Mouse (Mus musculus): Measurements from ENCODE around the gene Sephs1. TPM values are rescaled to one million over a fixed set of nuclear protein-coding genes. Genes with fewer than 3 reads are reported as not detected.

Sephs1 gene
- polyA plus RNA-seq, 1 experiment from 2014 or later, result 156 TPM

DNA sequence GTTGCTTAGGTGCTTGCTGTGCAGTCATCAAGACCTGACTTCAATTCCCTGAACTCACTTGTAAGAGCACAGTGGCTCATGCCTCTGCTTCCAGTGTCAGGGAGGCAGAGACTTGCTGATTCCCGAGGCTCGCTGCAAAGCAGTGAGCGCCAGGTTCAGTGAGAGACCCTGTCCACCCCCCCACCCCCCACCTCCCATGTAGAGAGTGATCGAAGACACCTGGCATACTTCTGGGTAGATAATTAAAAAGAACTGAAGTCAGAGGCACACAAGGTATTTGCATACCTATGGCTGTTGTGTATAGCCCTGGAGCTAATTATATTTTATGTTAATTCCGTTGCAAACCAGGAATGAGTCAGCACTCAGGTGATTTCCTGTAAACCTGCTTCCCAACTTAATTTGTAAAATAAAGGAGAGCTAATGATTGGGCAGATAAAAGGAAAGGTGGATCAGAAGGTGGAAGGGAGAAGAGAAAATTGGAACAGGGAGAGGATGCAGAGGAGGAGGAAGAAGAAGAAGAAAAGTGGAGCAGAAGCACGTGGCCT is 72.9 kb downstream of the Sephs1 start:
- ATAC-seq (replicated peaks; ENCODE audit: insufficient number of reproducible peaks, low FRiP score, low TSS enrichment, low read depth) (no peak), DNase-seq (ENCODE audit: low spot score) (no peak)
- no peak overlapping the region for H3K4me3 ChIP-seq (ENCODE audit: low read depth, low read length)

GRCm38 (mm10) chr2:4958039-4958438 is 76.7 kb downstream of the Sephs1 start:
- Histone ChIP-seq H3K9me3 (replicated peaks; ENCODE audit: control insufficient read depth, low read length) (no peaks in the 10 kb centered on the region), H3K4me2 (ENCODE audit: low read depth, low read length) (no peak overlapping the region), H3K4me3 (ENCODE audit: low read depth, low read length) (no peak overlapping the region), H3K27me3 (ENCODE audit: control insufficient read depth, insufficient read depth, low read length) (no peaks in the 10 kb centered on the region), H3K9ac (replicated peaks; ENCODE audit: low read length) (no peak overlapping the region), H3K27ac (replicated peaks; ENCODE audit: low read depth, low read length) (no peak overlapping the region), H3K4me1 (ENCODE audit: control insufficient read depth, insufficient read depth, low read length) (no peaks in the 10 kb centered on the region), H3K36me3 (replicated peaks; ENCODE audit: control insufficient read depth, insufficient read depth, low read depth, low read length) (no peaks in the 10 kb centered on the region)
- DNase-seq (ENCODE audit: low spot score) (no peak), ATAC-seq (replicated peaks; ENCODE audit: insufficient number of reproducible peaks, low FRiP score, low TSS enrichment, low read depth) (no peak)
- WGBS, result 85% methylated on average over 12 of the region's 12 CpGs

More for the DNA sequence above, 72.9 kb downstream of the Sephs1 start:
- no peaks in the 10 kb centered on the region for H3K9me3 ChIP-seq (replicated peaks; ENCODE audit: control insufficient read depth, low read length)
- H3K4me2 ChIP-seq (ENCODE audit: low read depth, low read length), result no peak overlapping the region
- H3K27me3 ChIP-seq (ENCODE audit: control insufficient read depth, insufficient read depth, low read length), result no peaks in the 10 kb centered on the region
- H3K36me3 ChIP-seq (replicated peaks; ENCODE audit: control insufficient read depth, insufficient read depth, low read depth, low read length), result no peaks in the 10 kb centered on the region
- H3K4me1 ChIP-seq (ENCODE audit: control insufficient read depth, insufficient read depth, low read length), result no peaks in the 10 kb centered on the region
- WGBS, result 86% methylated on average over 6 of the region's 6 CpGs
- H3K9ac ChIP-seq (replicated peaks; ENCODE audit: low read length), result no peak overlapping the region
- no peak overlapping the region for H3K27ac ChIP-seq (replicated peaks; ENCODE audit: low read depth, low read length)

Other genes with a start within 250 kb of the Sephs1 start
- 37.7 and 41.9 TPM in 2 replicates for gene Prpf18, start 229.5 kb upstream of the Sephs1 start, polyA plus RNA-seq (2014; fragmentation: Nextera tagmentation; extraction: Ambion mirVana)
- gene Bend7, start 163.7 kb upstream of the Sephs1 start, polyA plus RNA-seq (2014; fragmentation: Nextera tagmentation; extraction: Ambion mirVana), result 3.1 TPM in 2 replicates
- 57.5 and 59.0 TPM in 2 replicates for gene Phyh, start 37.5 kb downstream of the Sephs1 start, polyA plus RNA-seq (2014; fragmentation: Nextera tagmentation; extraction: Ambion mirVana)
- gene Ucma, start 94.6 kb downstream of the Sephs1 start, polyA plus RNA-seq (2014; fragmentation: Nextera tagmentation; extraction: Ambion mirVana), result 0.29 TPM in 1 of 2 replicates, not detected in the other
- gene Mcm10, start 131.2 kb downstream of the Sephs1 start, polyA plus RNA-seq (2014; fragmentation: Nextera tagmentation; extraction: Ambion mirVana), result 58.4 and 66.0 TPM in 2 replicates
- 4.8 and 6.2 TPM in 2 replicates for gene Optn, start 182.5 kb downstream of the Sephs1 start, polyA plus RNA-seq (2014; fragmentation: Nextera tagmentation; extraction: Ambion mirVana)

Data from embryonic facial prominence, embryonic 11.5 days (tissue).